Mouse (Mus musculus) midbrain, postnatal 0 days (tissue): ENCODE results near the gene Gm20388. TPM values are rescaled to one million over a fixed set of nuclear protein-coding genes. Genes with fewer than 3 reads are reported as not detected.

Source experiments
- ATAC-seq: fragments of 200-750 bp; cut with Nextera tagmentation; 2 replicates; pipeline ENCODE4 v1.8.0; 2017; ENCODE audit warnings: moderate number of reproducible peaks, mild to moderate bottlenecking, moderate TSS enrichment, moderate library complexity; ENCODE audit not compliant: low FRiP score
- DNase-seq: peaks from one replicate; pipeline ENCODE4 v3.0.0-alpha.2; 2015; ENCODE audit warnings: low spot score
- H3K27ac ChIP-seq: fragments of 300-500 bp; sonication (generic); 2 replicates; pipeline ENCODE4 v1.5.1; 2014; ENCODE audit warnings: low read depth, mild to moderate bottlenecking, low read length, mixed read lengths
- H3K27me3 ChIP-seq: fragments of 300-500 bp; sonication (generic); 2 replicates; pipeline ENCODE4 v1.6.1; 2014; ENCODE audit warnings: low read length, control low read depth, mixed read lengths; ENCODE audit not compliant: insufficient read depth
- H3K36me3 ChIP-seq: fragments of 300-500 bp; sonication (generic); 2 replicates; pipeline ENCODE4 v1.6.1; 2014; ENCODE audit warnings: low read length, control low read depth, mixed read lengths; ENCODE audit not compliant: insufficient read depth
- H3K4me1 ChIP-seq: fragments of 300-500 bp; sonication (generic); 2 replicates; pipeline ENCODE4 v1.6.1; 2014; ENCODE audit warnings: mild to moderate bottlenecking, control low read depth, antibody characterized with exemption, low read length, mixed read lengths; ENCODE audit not compliant: insufficient read depth
- H3K4me2 ChIP-seq: fragments of 300-500 bp; sonication (generic); 2 replicates; pipeline ENCODE4 v1.6.1; 2014; ENCODE audit warnings: low read depth, mild to moderate bottlenecking, low read length, mixed read lengths; ENCODE audit not compliant: poor library complexity, severe bottlenecking
- H3K4me3 ChIP-seq: fragments of 300-500 bp; sonication (generic); 2 replicates; pipeline ENCODE4 v1.5.1; 2014; ENCODE audit warnings: low read depth, mild to moderate bottlenecking, low read length, moderate library complexity
- H3K9ac ChIP-seq: fragments of 300-500 bp; sonication (generic); replicated peaks from 2 replicates; pipeline ENCODE4 v1.6.1; 2014; ENCODE audit warnings: mild to moderate bottlenecking, low read length, moderate library complexity, mixed read lengths; ENCODE audit not compliant: poor library complexity, severe bottlenecking
- H3K9me3 ChIP-seq: fragments of 300-500 bp; sonication (generic); 2 replicates; pipeline ENCODE4 v1.6.1; 2016; ENCODE audit warnings: low read length, control low read depth
- CTCF ChIP-seq: IDR thresholded peaks from 2 replicates; pipeline ENCODE4 v1.5.1; 2016; ENCODE audit warnings: antibody characterized with exemption, mild to moderate bottlenecking
- WGBS: fragments of 180-500 bp; shearing (Covaris S2); extraction: QIAGEN DNeasy Blood & Tissue Kit; methylation state at CpG from one replicate; pipeline ENCODE4 v1.1.7; 2014; 5-methylcytosine and 5-hydroxymethylcytosine counted together
- polyA plus RNA-seq: library from polyadenylated mRNA; unstranded; fragments of >200 nt; fragmentation: Nextera tagmentation; extraction: Ambion mirVana; gene quantifications from 2 replicates; pipeline ENCODE4 v1.2.1, GENCODE M21; 2015
- total RNA-seq: library from RNA; depleted of rRNA; stranded (reverse); fragments of >200 nt; gene quantifications from 2 replicates; pipeline ENCODE4 v1.2.3, GENCODE M21; 2014

The Gm20388 gene
- total and polyA plus RNA-seq, 2 experiments from 2014 or later, result 74.2 TPM; not detected in 1

DNA sequence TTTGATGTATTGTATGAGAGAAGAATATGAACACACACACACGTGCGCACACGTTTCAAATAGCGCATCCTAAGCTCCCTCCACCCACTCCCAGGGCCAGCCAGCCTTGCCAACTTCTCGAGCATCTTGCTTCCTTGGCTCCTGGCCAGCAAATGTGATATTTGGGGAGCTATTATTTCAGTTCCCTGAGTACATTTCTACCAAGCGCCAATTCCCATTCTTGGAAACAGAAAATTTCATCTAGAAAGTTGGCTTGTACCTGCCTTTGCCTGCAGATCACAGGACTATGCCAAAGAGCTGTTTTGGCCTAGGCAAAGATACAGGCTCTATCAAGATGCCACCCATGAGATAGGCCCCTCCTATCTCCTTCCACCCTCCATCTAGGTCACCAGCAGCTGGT is 2644.1 kb downstream of the Gm20388 start:
- DNase-seq, result peak; percentile 42
- peaks cover 14% of the 10 kb centered on the region; the same call in 1 of the 2 replicates for H3K27me3 ChIP-seq
- ATAC-seq, result no peak
- no peaks in the 10 kb centered on the region for H3K36me3 ChIP-seq
- TF ChIP-seq CTCF, result no peak
- no peak overlapping the region for H3K27ac ChIP-seq
- 68% methylated on average over 6 of the region's 6 CpGs for WGBS
- H3K9ac ChIP-seq, result no peak overlapping the region
- H3K9me3 ChIP-seq, result no peaks in the 10 kb centered on the region
- H3K4me2 ChIP-seq, result no peak overlapping the region
- no peak overlapping the region for H3K4me3 ChIP-seq
- no peaks in the 10 kb centered on the region for H3K4me1 ChIP-seq

DNA sequence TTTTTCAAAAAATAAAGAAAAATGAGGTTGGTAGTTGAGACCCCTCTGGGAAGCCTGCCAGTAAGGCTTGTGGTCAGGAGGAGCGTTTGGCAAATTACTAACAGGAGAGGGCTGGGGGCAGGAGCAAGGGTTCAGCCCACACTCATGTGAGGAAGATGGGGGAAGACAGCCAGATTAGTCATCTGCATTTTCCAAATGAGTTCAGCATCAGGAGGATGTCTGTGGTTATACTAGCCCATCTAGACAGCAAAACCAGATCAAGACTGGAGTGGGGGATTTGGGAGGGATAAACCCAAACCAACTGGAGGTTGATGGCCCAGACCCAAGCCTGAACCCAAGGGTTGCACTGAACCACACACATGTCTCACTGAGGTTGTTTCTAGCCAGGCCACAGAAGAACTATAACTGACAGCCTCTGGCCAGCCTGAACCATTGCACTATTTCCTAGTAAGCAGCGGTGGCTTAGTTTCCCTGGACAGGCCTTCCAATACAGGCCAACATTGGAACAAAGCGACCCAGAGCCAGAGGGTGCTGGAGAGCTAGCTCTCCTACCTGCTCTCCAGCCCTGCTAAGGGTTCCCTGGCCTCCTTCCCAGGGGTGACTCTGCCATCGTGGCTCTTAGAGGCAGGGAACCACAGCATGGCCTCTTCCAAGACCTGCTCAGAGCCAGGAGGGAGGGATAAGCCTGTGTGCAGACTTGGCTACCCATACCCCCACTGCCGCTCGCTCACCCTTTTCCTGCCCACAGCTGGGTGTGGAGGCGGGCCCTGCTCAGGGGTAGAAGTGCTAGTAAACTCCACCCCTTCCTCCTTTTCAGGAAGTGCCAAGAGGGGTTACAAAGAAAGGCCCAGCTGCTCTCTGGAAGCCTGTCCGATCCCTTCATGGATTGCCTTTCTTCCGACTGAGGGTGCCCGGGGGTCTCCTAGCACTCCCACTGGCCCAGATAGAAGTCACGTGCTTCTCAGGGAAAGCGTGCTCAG is 2645.7 kb downstream of the Gm20388 start:
- no peak for TF ChIP-seq CTCF
- Histone ChIP-seq H3K9ac (no peak overlapping the region), H3K36me3 (no peaks in the 10 kb centered on the region), H3K27me3 (peaks cover 7% of the 10 kb centered on the region; the same call in 1 of the 2 replicates), H3K27ac (no peak overlapping the region), H3K4me2 (no peak overlapping the region), H3K4me1 (no peaks in the 10 kb centered on the region), H3K9me3 (no peaks in the 10 kb centered on the region), H3K4me3 (no peak overlapping the region)
- ATAC-seq (0 out of 2 replicates have a peak, but pooled peaks have one; percentile 34), DNase-seq (no peak)
- WGBS, result 60% methylated on average over 12 of the region's 12 CpGs

GRCm38 (mm10) chr8:122557248-122558038 is 2646.8 kb downstream of the Gm20388 start:
- no peak for TF ChIP-seq CTCF
- 48% methylated on average over 10 of the region's 10 CpGs for WGBS
- Histone ChIP-seq H3K4me2 (no peak overlapping the region), H3K9ac (no peak overlapping the region), H3K27me3 (no peaks in the 10 kb centered on the region), H3K27ac (no peak overlapping the region), H3K36me3 (no peaks in the 10 kb centered on the region), H3K4me1 (no peaks in the 10 kb centered on the region), H3K9me3 (no peaks in the 10 kb centered on the region), H3K4me3 (no peak overlapping the region)
- ATAC-seq, result no peak
- DNase-seq, result no peak

- Histone ChIP-seq H3K27ac (no peak overlapping the region), H3K4me3 (no peak overlapping the region), H3K4me2 (no peak overlapping the region), H3K9ac (no peak overlapping the region), H3K36me3 (no peaks in the 10 kb centered on the region), H3K9me3 (no peaks in the 10 kb centered on the region), H3K4me1 (no peaks in the 10 kb centered on the region), H3K27me3 (no peaks in the 10 kb centered on the region)
- 17% methylated on average over 12 of the region's 12 CpGs for WGBS
- ATAC-seq (no peak), DNase-seq (no peak)
- no peak for TF ChIP-seq CTCF
These were observed 2648.2 kb downstream of the Gm20388 start for GRCm38 (mm10) chr8:122558671-122559349.

DNA sequence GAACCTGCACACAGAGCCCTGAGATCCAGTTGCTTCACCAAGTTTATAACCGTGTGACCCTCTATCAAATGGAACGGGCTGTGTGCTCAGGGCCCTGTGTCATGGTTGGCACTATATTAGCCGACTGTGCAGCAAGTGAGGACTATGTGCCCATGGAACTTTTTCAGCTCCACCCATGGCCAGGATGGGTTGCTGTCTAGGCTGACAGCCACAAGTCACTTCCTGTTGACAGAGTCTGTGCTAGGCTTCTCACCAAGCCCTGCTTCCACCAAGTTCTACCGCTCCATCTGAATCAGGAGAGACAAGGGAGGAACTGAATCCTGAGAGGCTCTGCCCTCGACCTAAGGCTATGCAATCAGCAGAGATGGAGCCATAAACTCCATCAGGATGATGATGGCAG is 2650.6 kb downstream of the Gm20388 start:
- no peaks in the 10 kb centered on the region for H3K4me1 ChIP-seq

More for the DNA sequence above, 2650.6 kb downstream of the Gm20388 start:
- no peak for TF ChIP-seq CTCF
- Histone ChIP-seq H3K27ac (no peak overlapping the region), H3K27me3 (no peaks in the 10 kb centered on the region), H3K9ac (no peak overlapping the region), H3K4me2 (no peak overlapping the region), H3K36me3 (no peaks in the 10 kb centered on the region), H3K4me3 (no peak overlapping the region), H3K9me3 (no peaks in the 10 kb centered on the region)
- DNase-seq (no peak), ATAC-seq (no peak)
- whole genome bisulfite sequencing, result 84% methylated on average over 5 of the region's 5 CpGs
